Mouse (Mus musculus) layer of hippocampus, adult 18-20 months (tissue): ENCODE measurements around the gene Gnai2. TPM values are rescaled to one million over a fixed set of nuclear protein-coding genes. Genes with fewer than 3 reads are reported as not detected.

ENCODE experiments used
- DNase-seq, 2 experiments: peaks; one replicate each; pipeline ENCODE4 v3.0.0; 2022; ENCODE audit warnings: low spot score in 2 of 2
- total RNA-seq, 2 experiments: library from RNA; stranded (reverse); gene quantifications; 2 replicates each; pipeline ENCODE4 v1.2.3; 2021

Gnai2 gene
- total RNA-seq, 2 experiments from 2014 or later: 228 to 231 TPM

GRCm38 (mm10) chr9:107612191-107612944 is 22.8 kb downstream of the Gnai2 start:
- DNase-seq: peak; percentile 98

- DNase-seq: no peak
Observed at GRCm38 (mm10) chr9:107611456-107612190, 23.5 kb downstream of the Gnai2 start.

GRCm38 (mm10) chr9:107609433-107609830 is 25.7 kb downstream of the Gnai2 start:
- no peak for DNase-seq

GRCm38 (mm10) chr9:107608741-107609432 is 26.3 kb downstream of the Gnai2 start, which contains the start of gene Sema3b:
Gene Sema3b (minus strand): TSS chr9:107609229.
- no peak for DNase-seq

GRCm38 (mm10) chr9:107607653-107608245 is 27.4 kb downstream of the Gnai2 start:
- DNase-seq: no peak

GRCm38 (mm10) chr9:107607036-107607435 is 28.1 kb downstream of the Gnai2 start:
- no peak for DNase-seq

- no peak for DNase-seq
Observed at GRCm38 (mm10) chr9:107606591-107606990, 28.6 kb downstream of the Gnai2 start.

- no peak for DNase-seq
Observed at GRCm38 (mm10) chr9:107605041-107605661, 30.0 kb downstream of the Gnai2 start.

- DNase-seq: no peak
Observed at GRCm38 (mm10) chr9:107603251-107603650, 31.9 kb downstream of the Gnai2 start.

GRCm38 (mm10) chr9:107602068-107602648 is 33.0 kb downstream of the Gnai2 start:
- DNase-seq: peak; percentile 78 to 92

GRCm38 (mm10) chr9:107601275-107601674 is 33.9 kb downstream of the Gnai2 start:
- no peak for DNase-seq

GRCm38 (mm10) chr9:107600745-107601144 is 34.4 kb downstream of the Gnai2 start:
- no peak for DNase-seq

- peak in 1 of 2 experiments; percentile 59 for DNase-seq
Observed at GRCm38 (mm10) chr9:107599842-107600241, 35.3 kb downstream of the Gnai2 start.

- DNase-seq: no peak
Observed at GRCm38 (mm10) chr9:107599433-107599832, 35.7 kb downstream of the Gnai2 start.

- DNase-seq: no peak
Observed at GRCm38 (mm10) chr9:107598385-107598784, 36.8 kb downstream of the Gnai2 start.

GRCm38 (mm10) chr9:107596619-107597569 is 38.3 kb downstream of the Gnai2 start:
- DNase-seq: no peak

GRCm38 (mm10) chr9:107594281-107595062 is 40.7 kb downstream of the Gnai2 start:
- DNase-seq: no peak

- no peak for DNase-seq
Observed at GRCm38 (mm10) chr9:107593101-107593976, 41.8 kb downstream of the Gnai2 start.
